Mouse (Mus musculus): ENCODE results near the gene Pakap. TPM values are rescaled to one million over a fixed set of nuclear protein-coding genes. Genes with fewer than 3 reads are reported as not detected.
A peak's percentile ranks its signal among the peaks of the same experiment; 100 is the strongest.

Gene Pakap
- polyA plus RNA-seq, 1 experiment from 2014 or later, result 1.7 TPM

- no peak for ATAC-seq (ENCODE audit: low read depth)
- 47% methylated on average over 1 of the region's 1 CpGs for WGBS (ENCODE audit: insufficient replicate concordance)
- Histone ChIP-seq H3K4me1 (ENCODE audit: control insufficient read depth, low read depth, low read length) (no peaks in the 10 kb centered on the region), H3K36me3 (ENCODE audit: control insufficient read depth, insufficient read depth) (no peaks in the 10 kb centered on the region), H3K4me3 (ENCODE audit: low read depth, low read length) (no peak overlapping the region), H3K27me3 (ENCODE audit: control insufficient read depth, insufficient read depth, low read depth, low read length) (no peaks in the 10 kb centered on the region), H3K9ac (ENCODE audit: low read depth, low read length) (no peak overlapping the region), H3K9me3 (replicated peaks; ENCODE audit: control insufficient read depth, low read length) (no peaks in the 10 kb centered on the region), H3K27ac (ENCODE audit: low read length) (no peak overlapping the region), H3K4me2 (ENCODE audit: low read depth, low read length) (no peak overlapping the region)
Observed at GRCm38 (mm10) chr4:57650994-57651393, 83.0 kb downstream of the Pakap start.

- Histone ChIP-seq H3K36me3 (ENCODE audit: control insufficient read depth, insufficient read depth) (no peaks in the 10 kb centered on the region), H3K4me1 (ENCODE audit: control insufficient read depth, low read depth, low read length) (no peaks in the 10 kb centered on the region), H3K4me3 (ENCODE audit: low read depth, low read length) (no peak overlapping the region), H3K27ac (ENCODE audit: low read length) (no peak overlapping the region), H3K9me3 (replicated peaks; ENCODE audit: control insufficient read depth, low read length) (no peaks in the 10 kb centered on the region), H3K9ac (ENCODE audit: low read depth, low read length) (no peak overlapping the region), H3K4me2 (ENCODE audit: low read depth, low read length) (no peak overlapping the region), H3K27me3 (ENCODE audit: control insufficient read depth, insufficient read depth, low read depth, low read length) (no peaks in the 10 kb centered on the region)
- 73% methylated on average over 8 of the region's 8 CpGs for whole genome bisulfite sequencing (ENCODE audit: insufficient replicate concordance)
- no peak for ATAC-seq (ENCODE audit: low read depth)
Observed at GRCm38 (mm10) chr4:57651547-57651946, 83.6 kb downstream of the Pakap start.

GRCm38 (mm10) chr4:57652185-57652904 lies 84.4 kb downstream of the Pakap start:
- Histone ChIP-seq H3K27ac (ENCODE audit: low read length) (no peak overlapping the region), H3K36me3 (ENCODE audit: control insufficient read depth, insufficient read depth) (no peaks in the 10 kb centered on the region), H3K4me3 (ENCODE audit: low read depth, low read length) (no peak overlapping the region), H3K4me2 (ENCODE audit: low read depth, low read length) (no peak overlapping the region), H3K27me3 (ENCODE audit: control insufficient read depth, insufficient read depth, low read depth, low read length) (no peaks in the 10 kb centered on the region), H3K9ac (ENCODE audit: low read depth, low read length) (no peak overlapping the region), H3K4me1 (ENCODE audit: control insufficient read depth, low read depth, low read length) (no peaks in the 10 kb centered on the region), H3K9me3 (replicated peaks; ENCODE audit: control insufficient read depth, low read length) (no peaks in the 10 kb centered on the region)
- no peak for ATAC-seq (ENCODE audit: low read depth)
- WGBS (ENCODE audit: insufficient replicate concordance), result 55% methylated on average over 5 of the region's 5 CpGs

GRCm38 (mm10) chr4:57655966-57656365 lies 88.0 kb downstream of the Pakap start:
- H3K27ac ChIP-seq (ENCODE audit: low read length), result no peak overlapping the region
- no peak for ATAC-seq (ENCODE audit: low read depth)
- no peaks in the 10 kb centered on the region for H3K9me3 ChIP-seq (replicated peaks; ENCODE audit: control insufficient read depth, low read length)
- H3K4me2 ChIP-seq (ENCODE audit: low read depth, low read length), result no peak overlapping the region
- no peaks in the 10 kb centered on the region for H3K36me3 ChIP-seq (ENCODE audit: control insufficient read depth, insufficient read depth)
- H3K9ac ChIP-seq (ENCODE audit: low read depth, low read length), result no peak overlapping the region
- H3K4me3 ChIP-seq (ENCODE audit: low read depth, low read length), result no peak overlapping the region
- no peaks in the 10 kb centered on the region for H3K27me3 ChIP-seq (ENCODE audit: control insufficient read depth, insufficient read depth, low read depth, low read length)
- H3K4me1 ChIP-seq (ENCODE audit: control insufficient read depth, low read depth, low read length), result no peaks in the 10 kb centered on the region
- WGBS (ENCODE audit: insufficient replicate concordance), result 47% methylated on average over 1 of the region's 1 CpGs

GRCm38 (mm10) chr4:57656388-57656787 lies 88.4 kb downstream of the Pakap start:
- Histone ChIP-seq H3K36me3 (ENCODE audit: control insufficient read depth, insufficient read depth) (no peaks in the 10 kb centered on the region), H3K4me2 (ENCODE audit: low read depth, low read length) (no peak overlapping the region), H3K4me1 (ENCODE audit: control insufficient read depth, low read depth, low read length) (no peaks in the 10 kb centered on the region), H3K27ac (ENCODE audit: low read length) (no peak overlapping the region), H3K4me3 (ENCODE audit: low read depth, low read length) (no peak overlapping the region), H3K9me3 (replicated peaks; ENCODE audit: control insufficient read depth, low read length) (no peaks in the 10 kb centered on the region), H3K9ac (ENCODE audit: low read depth, low read length) (no peak overlapping the region), H3K27me3 (ENCODE audit: control insufficient read depth, insufficient read depth, low read depth, low read length) (no peaks in the 10 kb centered on the region)
- no peak for ATAC-seq (ENCODE audit: low read depth)
- 78% methylated on average over 12 of the region's 12 CpGs for WGBS (ENCODE audit: insufficient replicate concordance)

GRCm38 (mm10) chr4:57656861-57657260 lies 88.9 kb downstream of the Pakap start:
- no peak overlapping the region for H3K4me3 ChIP-seq (ENCODE audit: low read depth, low read length)
- H3K9me3 ChIP-seq (replicated peaks; ENCODE audit: control insufficient read depth, low read length), result no peaks in the 10 kb centered on the region
- ATAC-seq (ENCODE audit: low read depth), result no peak
- no peak overlapping the region for H3K27ac ChIP-seq (ENCODE audit: low read length)
- no peak overlapping the region for H3K4me2 ChIP-seq (ENCODE audit: low read depth, low read length)
- H3K4me1 ChIP-seq (ENCODE audit: control insufficient read depth, low read depth, low read length), result no peaks in the 10 kb centered on the region
- no peaks in the 10 kb centered on the region for H3K36me3 ChIP-seq (ENCODE audit: control insufficient read depth, insufficient read depth)
- H3K9ac ChIP-seq (ENCODE audit: low read depth, low read length), result no peak overlapping the region
- 65% methylated on average over 3 of the region's 3 CpGs for WGBS (ENCODE audit: insufficient replicate concordance)
- no peaks in the 10 kb centered on the region for H3K27me3 ChIP-seq (ENCODE audit: control insufficient read depth, insufficient read depth, low read depth, low read length)

- no peak overlapping the region for H3K4me2 ChIP-seq (ENCODE audit: low read depth, low read length)
- no peaks in the 10 kb centered on the region for H3K4me1 ChIP-seq (ENCODE audit: control insufficient read depth, low read depth, low read length)
- H3K4me3 ChIP-seq (ENCODE audit: low read depth, low read length), result no peak overlapping the region
- H3K9ac ChIP-seq (ENCODE audit: low read depth, low read length), result no peak overlapping the region
- no peak overlapping the region for H3K27ac ChIP-seq (ENCODE audit: low read length)
- no peaks in the 10 kb centered on the region for H3K27me3 ChIP-seq (ENCODE audit: control insufficient read depth, insufficient read depth, low read depth, low read length)
- no peak for ATAC-seq (ENCODE audit: low read depth)
- no peaks in the 10 kb centered on the region for H3K9me3 ChIP-seq (replicated peaks; ENCODE audit: control insufficient read depth, low read length)
- WGBS (ENCODE audit: insufficient replicate concordance), result 21% methylated on average over 4 of the region's 4 CpGs
- no peaks in the 10 kb centered on the region for H3K36me3 ChIP-seq (ENCODE audit: control insufficient read depth, insufficient read depth)
Observed at GRCm38 (mm10) chr4:57660470-57660869, 92.5 kb downstream of the Pakap start.

GRCm38 (mm10) chr4:57666101-57666500 lies 98.1 kb downstream of the Pakap start:
- 44% methylated on average over 3 of the region's 3 CpGs for WGBS (ENCODE audit: insufficient replicate concordance)

GRCm38 (mm10) chr4:57670813-57671469 lies 103.0 kb downstream of the Pakap start:
- no peaks in the 10 kb centered on the region for H3K36me3 ChIP-seq (ENCODE audit: control insufficient read depth, insufficient read depth)
- H3K9me3 ChIP-seq (replicated peaks; ENCODE audit: control insufficient read depth, low read length), result no peaks in the 10 kb centered on the region
- H3K27me3 ChIP-seq (ENCODE audit: control insufficient read depth, insufficient read depth, low read depth, low read length), result peaks cover 2% of the 10 kb centered on the region
- no peak overlapping the region for H3K4me2 ChIP-seq (ENCODE audit: low read depth, low read length)
- H3K9ac ChIP-seq (ENCODE audit: low read depth, low read length), result no peak overlapping the region
- no peak overlapping the region for H3K4me3 ChIP-seq (ENCODE audit: low read depth, low read length)
- no peak overlapping the region for H3K27ac ChIP-seq (ENCODE audit: low read length)
- no peaks in the 10 kb centered on the region for H3K4me1 ChIP-seq (ENCODE audit: control insufficient read depth, low read depth, low read length)
- WGBS (ENCODE audit: insufficient replicate concordance), result 38% methylated on average over 7 of the region's 7 CpGs
- ATAC-seq (ENCODE audit: low read depth), result 0 out of 2 replicates have a peak, but pooled peaks have one; percentile 9

More at GRCm38 (mm10) chr4:57666101-57666500, 98.1 kb downstream of the Pakap start:
- no peak overlapping the region for H3K9ac ChIP-seq (ENCODE audit: low read depth, low read length)
- no peak for ATAC-seq (ENCODE audit: low read depth)
- no peaks in the 10 kb centered on the region for H3K36me3 ChIP-seq (ENCODE audit: control insufficient read depth, insufficient read depth)
- H3K4me2 ChIP-seq (ENCODE audit: low read depth, low read length), result no peak overlapping the region
- no peak overlapping the region for H3K27ac ChIP-seq (ENCODE audit: low read length)
- H3K4me3 ChIP-seq (ENCODE audit: low read depth, low read length), result no peak overlapping the region
- H3K27me3 ChIP-seq (ENCODE audit: control insufficient read depth, insufficient read depth, low read depth, low read length), result no peaks in the 10 kb centered on the region; the same call in 1 of the 2 replicates
- no peaks in the 10 kb centered on the region for H3K4me1 ChIP-seq (ENCODE audit: control insufficient read depth, low read depth, low read length)
- no peaks in the 10 kb centered on the region for H3K9me3 ChIP-seq (replicated peaks; ENCODE audit: control insufficient read depth, low read length)

Data from liver, embryonic 16.5 days (tissue).